Mouse (Mus musculus): ENCODE measurements around the gene Snrpb. TPM values are rescaled to one million over a fixed set of nuclear protein-coding genes. Genes with fewer than 3 reads are reported as not detected.

Snrpb gene
- total RNA-seq, 1 experiment from 2014 or later, result 67.4 TPM

- no peak for ATAC-seq (ENCODE audit: extremely low read depth, insufficient number of reproducible peaks, low FRiP score, poor library complexity, severe bottlenecking)
Measured at GRCm38 (mm10) chr2:130146089-130146668, 33.0 kb downstream of the Snrpb start.

GRCm38 (mm10) chr2:130144703-130145324 lies 34.4 kb downstream of the Snrpb start:
- no peak for ATAC-seq (ENCODE audit: extremely low read depth, insufficient number of reproducible peaks, low FRiP score, poor library complexity, severe bottlenecking)

GRCm38 (mm10) chr2:130143011-130143410 lies 36.2 kb downstream of the Snrpb start:
- ATAC-seq (ENCODE audit: extremely low read depth, insufficient number of reproducible peaks, low FRiP score, poor library complexity, severe bottlenecking), result no peak

GRCm38 (mm10) chr2:130129687-130130086 lies 49.5 kb downstream of the Snrpb start:
- ATAC-seq (ENCODE audit: extremely low read depth, insufficient number of reproducible peaks, low FRiP score, poor library complexity, severe bottlenecking), result no peak

DNA sequence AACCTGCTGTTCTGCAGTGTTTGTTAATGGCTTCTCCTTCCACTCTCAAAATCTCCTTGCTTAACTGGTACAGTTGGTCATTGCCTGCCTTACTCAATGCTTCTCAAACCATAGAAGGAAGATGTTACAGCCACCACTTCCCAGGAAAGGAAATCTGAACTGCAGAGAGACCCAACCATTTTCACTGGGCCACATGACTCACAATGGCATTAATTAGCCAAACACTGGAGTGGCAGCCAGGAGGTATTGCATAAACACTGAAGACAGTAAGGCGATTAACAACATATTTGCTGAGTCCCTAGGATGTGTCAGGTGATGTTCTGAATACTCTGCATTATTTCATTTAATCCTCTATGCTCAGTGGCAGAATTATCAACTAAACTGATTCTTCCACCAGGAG lies 53.1 kb downstream of the Snrpb start:
- ATAC-seq (ENCODE audit: extremely low read depth, insufficient number of reproducible peaks, low FRiP score, poor library complexity, severe bottlenecking), result no peak

- ATAC-seq (ENCODE audit: extremely low read depth, insufficient number of reproducible peaks, low FRiP score, poor library complexity, severe bottlenecking), result no peak
Measured at GRCm38 (mm10) chr2:130125279-130126059, 53.7 kb downstream of the Snrpb start.

Other genes with a start within 250 kb of the Snrpb start
- gene Tgm3, start 167.1 kb downstream of the Snrpb start, total RNA-seq (2017), result 0.61 and 0.81 TPM in 2 replicates
- gene Tgm6, start 67.0 kb downstream of the Snrpb start, total RNA-seq (2017), result not detected in 2 replicates
- gene Tmc2, start 15.8 kb upstream of the Snrpb start, total RNA-seq (2017), result not detected in 2 replicates
- 171 and 211 TPM in 2 replicates for gene Nop56, start 95.0 kb upstream of the Snrpb start, total RNA-seq (2017)
- 78.7 and 83.6 TPM in 2 replicates for gene Idh3b, start 105.1 kb upstream of the Snrpb start, total RNA-seq (2017)
- gene Ebf4, start 115.8 kb upstream of the Snrpb start, total RNA-seq (2017), result not detected in 2 replicates
- 0.12 TPM in 1 of 2 replicates, not detected in the other for gene Cpxm1, start 218.2 kb upstream of the Snrpb start, total RNA-seq (2017)
- gene Gm28372, start 225.8 kb upstream of the Snrpb start, total RNA-seq (2017), result not detected in 2 replicates
- not detected in 2 replicates for gene 1700020A23Rik, start 225.9 kb upstream of the Snrpb start, total RNA-seq (2017)
- not detected in 2 replicates for gene Tmem239, start 227.1 kb upstream of the Snrpb start, total RNA-seq (2017)
- gene Vps16, start 244.9 kb upstream of the Snrpb start, total RNA-seq (2017), result 208 and 223 TPM in 2 replicates
- 16.9 TPM in 2 replicates for gene Pced1a, start 245.3 kb upstream of the Snrpb start, total RNA-seq (2017)